Mouse (Mus musculus): ENCODE measurements around the gene Gm6465. TPM values are rescaled to one million over a fixed set of nuclear protein-coding genes. Genes with fewer than 3 reads are reported as not detected.
"Not testable (repeated sequence)": the region's sequence is repeated elsewhere in the genome, so short reads cannot be mapped to it uniquely, and the experiment has no call there.

The Gm6465 gene
- total RNA-seq (2021) (not detected), polyA plus RNA-seq (2012; rRNA removed) (not detected in 2 replicates)
- long read RNA-seq = 0 reads

DNA sequence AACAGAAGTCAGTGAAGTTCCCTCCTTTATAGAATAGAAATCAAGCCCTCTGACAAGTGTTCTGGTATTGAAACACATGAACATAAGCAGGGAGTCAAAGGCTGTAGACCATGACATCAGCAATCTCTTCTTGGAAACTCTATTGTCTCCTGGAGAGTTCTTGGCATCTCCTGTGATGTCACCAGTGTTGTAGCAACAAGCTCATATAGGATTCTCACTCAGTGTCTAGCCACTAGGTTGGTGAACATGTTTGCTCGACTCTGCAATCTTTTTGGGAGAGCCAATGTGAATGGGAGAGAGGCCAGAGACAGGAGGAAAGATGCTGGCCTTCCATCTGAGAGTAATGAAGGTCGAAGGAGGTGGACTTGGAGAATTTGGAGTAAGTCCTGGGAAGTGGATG, at the start of gene Gm6465:
TSS of gene Gm6465 (plus strand) at position 301 of the 400 bp plus-strand sequence.
- H3K27me3 ChIP-seq (ENCODE audit: control insufficient read depth, insufficient read depth, low read length); intact Hi-C loops (cut with DNase I); DNase-seq; H3K4me1 ChIP-seq (ENCODE audit: control insufficient read depth, insufficient read depth, low read length); H3K9ac ChIP-seq (ENCODE audit: low read depth, low read length); H3K36me3 ChIP-seq (ENCODE audit: control insufficient read depth, insufficient read depth, low read length); H3K79me2 ChIP-seq (replicated peaks; ENCODE audit: control insufficient read depth, insufficient read depth, low read length); H3K4me3 ChIP-seq; H3K27ac ChIP-seq: not testable (repeated sequence)
- 34% methylated on average over 2 of the region's 2 CpGs for WGBS

DNA sequence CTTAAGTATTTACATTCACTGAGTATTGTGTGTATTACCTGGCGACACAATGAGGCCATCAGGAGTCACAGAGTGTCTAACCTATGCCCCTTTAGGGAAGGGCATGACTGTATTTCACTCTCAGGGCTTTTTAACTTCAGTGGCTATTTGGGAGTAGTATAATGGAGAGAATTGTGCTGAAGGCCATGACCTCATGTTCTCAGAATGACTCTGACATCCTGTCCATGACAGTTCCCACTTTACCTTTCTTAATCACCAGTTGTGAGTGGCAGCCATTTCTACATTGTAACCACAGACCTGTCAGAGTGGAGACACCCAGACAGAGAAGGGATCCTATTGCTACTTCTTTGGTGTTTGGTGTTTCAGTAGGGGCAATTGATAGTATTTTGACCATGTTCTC, 485 bp downstream of the Gm6465 start:
- intact Hi-C loops (cut with DNase I); H3K4me3 ChIP-seq; H3K27me3 ChIP-seq (ENCODE audit: control insufficient read depth, insufficient read depth, low read length); H3K9ac ChIP-seq (ENCODE audit: low read depth, low read length); H3K36me3 ChIP-seq (ENCODE audit: control insufficient read depth, insufficient read depth, low read length); H3K27ac ChIP-seq; H3K79me2 ChIP-seq (replicated peaks; ENCODE audit: control insufficient read depth, insufficient read depth, low read length); H3K4me1 ChIP-seq (ENCODE audit: control insufficient read depth, insufficient read depth, low read length); DNase-seq: not testable (repeated sequence)
- 44% methylated on average over 1 of the region's 1 CpGs for WGBS

DNA sequence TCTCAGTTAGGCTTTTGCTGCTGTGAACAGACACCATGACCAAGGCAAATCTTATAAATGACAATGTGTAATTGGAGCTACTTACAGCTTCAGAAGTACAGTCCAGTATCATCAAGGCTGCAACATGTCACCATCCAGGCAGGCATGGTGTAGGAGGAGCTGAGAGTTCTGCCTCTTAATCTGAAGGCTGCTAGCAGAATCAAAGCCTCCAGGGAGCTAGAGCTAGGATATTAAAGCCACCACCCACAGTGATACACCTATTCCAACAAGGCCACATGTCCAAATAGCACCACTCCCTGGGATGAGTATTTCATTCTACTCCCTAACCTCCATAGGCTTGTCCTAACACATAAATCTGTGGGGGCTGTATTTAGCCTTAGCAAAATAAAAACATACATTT, 12.6 kb downstream of the Gm6465 start:
- intact Hi-C loops (cut with DNase I); H3K79me2 ChIP-seq (replicated peaks; ENCODE audit: control insufficient read depth, insufficient read depth, low read length); H3K27me3 ChIP-seq (ENCODE audit: control insufficient read depth, insufficient read depth, low read length); H3K4me1 ChIP-seq (ENCODE audit: control insufficient read depth, insufficient read depth, low read length); H3K27ac ChIP-seq; H3K9ac ChIP-seq (ENCODE audit: low read depth, low read length); H3K36me3 ChIP-seq (ENCODE audit: control insufficient read depth, insufficient read depth, low read length); H3K4me3 ChIP-seq: not testable (repeated sequence)
- DNase-seq = peak in 1 of 2 experiments; percentile 2

Other genes with a start within 250 kb of the Gm6465 start
- not detected for gene Gm8922, start 163.6 kb upstream of the Gm6465 start, total RNA-seq (2021)
- gene Gm8922, start 163.6 kb upstream of the Gm6465 start, polyA plus RNA-seq (2012; rRNA removed) = not detected in 2 replicates
- gene Gm8926, start 75.0 kb upstream of the Gm6465 start, total RNA-seq (2021) = not detected
- not detected in 2 replicates for gene Gm8926, start 75.0 kb upstream of the Gm6465 start, polyA plus RNA-seq (2012; rRNA removed)
- gene 4933402N22Rik, start 72.5 kb downstream of the Gm6465 start, total RNA-seq (2021) = not detected
- not detected in 2 replicates for gene 4933402N22Rik, start 72.5 kb downstream of the Gm6465 start, polyA plus RNA-seq (2012; rRNA removed)